Mouse (Mus musculus): ENCODE data around the gene Ankrd13d.

Gene Ankrd13d

DNA sequence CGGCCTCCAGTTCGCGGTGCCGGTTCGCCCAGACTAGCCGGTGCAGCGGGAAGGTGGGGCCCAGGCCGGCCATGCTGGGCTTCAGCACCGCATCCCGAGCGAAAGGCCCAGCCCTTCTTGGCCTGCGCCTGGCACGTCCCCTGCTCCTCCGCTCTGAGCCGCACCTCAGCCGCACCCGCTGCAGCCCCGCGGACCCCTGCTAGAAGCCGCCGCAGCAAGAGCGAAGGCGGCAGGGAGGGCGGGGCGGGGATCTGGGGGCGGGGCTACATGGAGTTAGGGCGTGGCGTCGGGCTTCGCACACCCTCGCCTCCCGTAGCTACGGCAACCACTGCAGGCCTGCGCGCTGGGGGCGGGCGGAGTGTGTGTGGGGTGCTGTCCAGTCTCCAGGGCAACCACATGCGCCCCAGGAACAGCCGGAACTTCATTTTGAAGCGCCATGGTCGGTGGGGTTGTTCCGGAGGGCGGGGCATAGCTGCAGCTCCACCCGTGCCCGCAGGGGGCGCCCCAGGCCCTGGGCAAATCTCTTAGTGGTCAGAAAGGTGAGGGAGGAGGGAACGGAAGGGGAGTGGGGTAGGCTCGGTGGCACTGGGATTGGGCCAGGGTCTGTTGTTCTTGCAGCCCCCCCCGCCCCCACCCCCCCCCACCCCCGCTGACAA lies at the start of gene Ankrd13d:
Ankrd13d (minus strand) TSS at position 240 of the 656 bp plus-strand sequence.
- DNase-seq (ENCODE audit: low read depth, low spot score) = peak; percentile 93

- DNase-seq (ENCODE audit: low read depth, low spot score) = peak; percentile 84
These were observed 49.7 kb upstream of the Ankrd13d start for GRCm38 (mm10) chr19:4332653-4333052.

DNA sequence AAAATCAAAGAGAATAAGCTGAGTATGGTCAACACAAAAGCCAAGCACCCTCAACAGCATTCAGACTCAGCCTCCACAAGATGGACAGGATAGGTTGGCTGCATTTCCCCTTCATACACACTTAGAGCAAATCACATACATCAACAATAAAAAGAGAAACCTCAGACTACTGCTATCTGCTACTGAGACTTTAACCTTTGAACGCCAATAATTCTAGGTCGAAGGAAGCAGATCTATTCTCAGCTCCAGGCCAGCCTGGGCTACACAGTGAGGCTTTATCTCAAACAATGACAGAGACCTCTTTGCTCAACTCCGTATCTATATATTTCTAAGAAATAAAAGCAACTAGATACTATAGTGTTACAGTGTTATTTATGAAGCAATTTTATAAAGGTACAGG lies 48.3 kb upstream of the Ankrd13d start:
- DNase-seq (ENCODE audit: low read depth, low spot score) = no peak

DNA sequence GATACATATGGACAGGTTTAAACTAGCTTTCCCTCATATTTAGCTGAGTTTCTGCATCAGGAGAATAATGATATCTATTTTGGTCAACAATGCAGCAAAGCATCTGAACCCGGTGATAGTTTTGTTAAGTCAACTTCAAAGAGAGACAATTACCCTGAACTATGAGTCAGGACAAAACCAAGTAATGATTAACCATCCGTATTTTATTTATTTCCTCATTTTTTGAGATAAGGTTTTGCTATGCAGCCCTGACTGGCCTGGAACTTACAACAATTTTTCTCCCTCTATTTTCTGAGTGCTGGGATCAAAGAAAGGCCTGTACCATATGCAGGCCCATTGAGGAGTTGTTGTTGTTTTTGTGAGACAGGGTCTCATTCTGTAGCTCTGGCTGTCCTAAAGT lies 47.7 kb upstream of the Ankrd13d start:
- DNase-seq (ENCODE audit: low read depth, low spot score) = no peak

- DNase-seq (ENCODE audit: low read depth, low spot score) = no peak
These were observed 45.9 kb upstream of the Ankrd13d start for GRCm38 (mm10) chr19:4328737-4329304.

GRCm38 (mm10) chr19:4326881-4327280 lies 43.9 kb upstream of the Ankrd13d start:
- DNase-seq (ENCODE audit: low read depth, low spot score) = no peak

GRCm38 (mm10) chr19:4326106-4326505 lies 43.2 kb upstream of the Ankrd13d start:
- no peak for DNase-seq (ENCODE audit: low read depth, low spot score)

GRCm38 (mm10) chr19:4322134-4322533 lies 39.2 kb upstream of the Ankrd13d start:
- DNase-seq (ENCODE audit: low read depth, low spot score) = no peak

DNA sequence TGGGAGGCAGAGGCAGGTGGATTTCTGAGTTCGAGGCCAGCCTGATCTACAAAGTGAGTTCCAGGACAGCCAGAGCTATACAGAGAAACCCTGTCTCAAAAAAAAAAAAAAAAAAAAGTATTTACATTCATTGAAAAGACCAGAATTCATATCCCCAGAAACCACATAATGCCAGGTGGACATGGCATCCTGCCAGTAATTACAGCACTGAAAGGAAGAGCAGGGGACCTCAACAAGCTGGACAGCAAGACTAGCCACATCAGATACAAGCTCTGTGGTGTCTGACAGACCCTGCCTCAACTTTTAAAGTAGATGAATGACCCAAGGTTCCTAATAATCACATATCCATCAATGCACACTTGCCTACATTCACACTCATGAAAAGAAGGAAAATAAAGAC lies 38.7 kb upstream of the Ankrd13d start:
- no peak for DNase-seq (ENCODE audit: low read depth, low spot score)

- DNase-seq (ENCODE audit: low read depth, low spot score) = no peak
These were observed 36.3 kb upstream of the Ankrd13d start for GRCm38 (mm10) chr19:4319272-4319671.

DNA sequence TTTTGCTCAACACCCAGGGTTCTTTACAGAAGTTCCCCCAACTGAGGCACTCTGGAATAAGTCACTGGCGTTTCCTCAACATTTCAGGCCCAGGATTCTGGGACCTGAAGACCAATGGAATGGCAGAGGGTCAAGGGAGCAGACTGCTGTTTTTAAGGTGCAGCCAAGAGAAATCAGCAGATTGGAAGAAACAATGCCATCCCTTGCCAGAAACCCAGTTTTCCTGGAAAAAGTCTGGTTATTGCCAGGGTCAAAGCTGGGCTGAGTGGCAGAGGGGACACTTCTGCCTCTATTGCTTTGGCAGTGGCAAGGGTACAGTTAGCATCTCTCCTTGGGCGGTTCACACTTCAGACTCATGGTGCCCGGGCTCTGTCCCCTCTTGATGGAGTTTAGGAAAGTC lies 34.2 kb upstream of the Ankrd13d start:
- DNase-seq (ENCODE audit: low read depth, low spot score) = no peak

- no peak for DNase-seq (ENCODE audit: low read depth, low spot score)
These were observed 32.4 kb upstream of the Ankrd13d start for GRCm38 (mm10) chr19:4315223-4315944.

DNA sequence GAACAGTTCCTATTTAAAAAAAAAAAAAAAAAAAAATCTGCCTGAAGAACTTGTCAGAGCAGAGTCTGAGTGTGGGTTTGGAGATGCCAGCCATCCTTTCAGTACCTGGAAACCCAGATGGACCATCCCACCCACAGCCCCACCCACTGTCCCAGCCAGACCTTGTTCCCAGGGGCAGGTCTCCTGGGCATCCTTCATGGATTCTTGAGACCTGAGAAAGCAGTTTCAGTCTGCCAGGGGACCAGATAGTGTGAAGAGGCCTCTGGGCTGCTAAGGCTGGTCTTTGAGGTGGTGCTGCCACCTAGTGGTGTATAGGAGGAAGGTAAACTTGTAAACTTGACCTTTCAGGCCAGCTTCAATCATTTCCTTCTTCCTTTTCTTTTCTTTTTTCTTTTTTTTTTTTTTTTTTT lies 26.8 kb upstream of the Ankrd13d start:
- DNase-seq (ENCODE audit: low read depth, low spot score) = peak; percentile 85

DNA sequence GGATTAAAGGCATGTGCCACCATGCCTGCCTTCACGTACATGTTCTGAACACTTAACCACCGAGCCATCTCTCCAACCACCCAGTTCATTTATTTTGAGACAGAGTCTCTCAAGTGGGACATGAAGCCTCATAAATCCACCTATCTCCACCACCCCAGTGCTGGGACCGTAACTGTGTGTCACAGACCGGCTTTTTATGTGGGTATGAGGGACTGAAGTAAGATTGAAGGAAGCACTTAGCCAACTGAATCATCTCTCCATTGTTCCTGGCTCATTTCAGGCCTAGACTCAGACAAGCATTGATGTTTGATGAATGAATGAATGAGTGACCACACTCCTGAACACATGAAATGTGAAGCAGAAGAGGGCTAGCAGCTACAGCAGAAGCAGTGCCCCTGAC lies 26.4 kb upstream of the Ankrd13d start:
- DNase-seq (ENCODE audit: low read depth, low spot score) = no peak

DNA sequence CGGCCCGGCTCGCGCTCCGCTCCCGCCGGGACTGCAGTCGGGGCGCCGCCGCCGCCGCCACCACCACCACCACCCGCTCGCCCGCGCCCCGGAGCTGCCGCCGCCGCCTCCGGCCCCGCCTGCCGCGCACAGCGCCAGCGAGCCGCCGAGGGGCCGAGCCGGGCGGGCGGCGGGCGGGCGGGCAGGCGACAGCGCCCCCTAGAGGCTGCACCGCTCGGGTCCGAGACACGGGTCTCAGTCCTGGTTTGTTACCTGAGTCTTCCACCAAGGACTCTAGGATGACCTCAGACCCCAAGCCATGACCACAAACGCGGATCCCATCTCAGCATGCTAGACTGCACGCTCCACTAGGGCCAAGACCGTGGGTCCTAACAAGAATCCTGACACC lies 23.2 kb upstream of the Ankrd13d start, which contains the start of gene Grk2:
Grk2 (minus strand) TSS at position 33 of the 388 bp plus-strand sequence.
- peak; percentile 80 for DNase-seq (ENCODE audit: low read depth, low spot score)

- peak; percentile 72 for DNase-seq (ENCODE audit: low read depth, low spot score)
These were observed 22.7 kb upstream of the Ankrd13d start for GRCm38 (mm10) chr19:4305491-4306189.

- peak; percentile 76 for DNase-seq (ENCODE audit: low read depth, low spot score)
These were observed 22.0 kb upstream of the Ankrd13d start for GRCm38 (mm10) chr19:4304871-4305321.

GRCm38 (mm10) chr19:4304251-4304821 lies 21.4 kb upstream of the Ankrd13d start:
- peak; percentile 68 for DNase-seq (ENCODE audit: low read depth, low spot score)

DNA sequence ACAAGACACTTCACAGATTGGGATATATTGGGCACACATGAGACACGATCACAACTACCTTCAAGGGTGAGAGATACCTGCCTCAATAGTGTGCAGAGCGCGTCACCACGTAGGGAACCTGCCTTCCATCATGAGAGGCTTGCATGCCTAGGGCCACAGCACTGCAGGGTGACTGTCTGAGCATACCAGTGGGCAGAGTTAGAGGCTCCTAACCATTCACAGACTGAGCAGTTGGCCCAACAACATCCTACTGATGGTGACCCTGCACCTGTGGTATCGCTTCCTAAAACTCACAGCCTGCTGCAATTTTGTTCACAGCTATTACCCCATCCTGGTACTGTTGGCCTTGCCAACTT lies 20.7 kb upstream of the Ankrd13d start:
- DNase-seq (ENCODE audit: low read depth, low spot score) = peak; percentile 17

- DNase-seq (ENCODE audit: low read depth, low spot score) = peak; percentile 39
These were observed 20.2 kb upstream of the Ankrd13d start for GRCm38 (mm10) chr19:4302936-4303639.
